Mouse (Mus musculus) lung, postnatal 14 days (tissue): Measurements from ENCODE around the gene Vmn2r85.
A peak's percentile ranks its signal among the peaks of the same experiment; 100 is the strongest.
"Not testable (repeated sequence)": the region's sequence is repeated elsewhere in the genome, so short reads cannot be mapped to it uniquely, and the experiment has no call there.

Experiments used
- DNase-seq: peaks from one replicate; pipeline ENCODE4 v3.0.0; 2021

Gene Vmn2r85

GRCm38 (mm10) chr10:130429603-130430002, at the start of gene Vmn2r85:
Gene Vmn2r85, minus strand, starts transcription at chr10:130429703.
- DNase-seq: not testable (repeated sequence)

GRCm38 (mm10) chr10:130470311-130470760, 40.8 kb upstream of the Vmn2r85 start:
- DNase-seq: peak; percentile 1

DNA sequence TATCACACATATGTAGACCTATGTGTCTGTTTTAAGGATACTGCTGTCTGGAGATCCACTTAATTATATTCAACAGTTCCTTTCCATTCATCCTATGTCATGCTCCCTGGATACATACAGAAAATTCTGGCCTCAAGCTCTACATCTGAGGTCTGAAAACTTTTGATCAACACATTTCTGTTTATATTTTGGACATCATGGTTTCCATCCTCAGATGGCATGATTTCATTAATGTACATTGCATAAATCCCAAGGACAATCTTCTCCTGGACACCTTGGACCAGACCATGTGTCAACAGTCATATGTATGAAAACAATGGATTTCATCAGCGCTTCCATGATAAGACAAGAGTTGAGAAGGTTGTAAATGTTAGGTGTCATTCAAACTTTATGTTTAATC, 26.4 kb upstream of the Vmn2r85 start, which contains the start of gene Vmn2r86:
TSS of gene Vmn2r86 (minus strand) at position 101 of the 400 bp plus-strand sequence.
- DNase-seq: not testable (repeated sequence)

DNA sequence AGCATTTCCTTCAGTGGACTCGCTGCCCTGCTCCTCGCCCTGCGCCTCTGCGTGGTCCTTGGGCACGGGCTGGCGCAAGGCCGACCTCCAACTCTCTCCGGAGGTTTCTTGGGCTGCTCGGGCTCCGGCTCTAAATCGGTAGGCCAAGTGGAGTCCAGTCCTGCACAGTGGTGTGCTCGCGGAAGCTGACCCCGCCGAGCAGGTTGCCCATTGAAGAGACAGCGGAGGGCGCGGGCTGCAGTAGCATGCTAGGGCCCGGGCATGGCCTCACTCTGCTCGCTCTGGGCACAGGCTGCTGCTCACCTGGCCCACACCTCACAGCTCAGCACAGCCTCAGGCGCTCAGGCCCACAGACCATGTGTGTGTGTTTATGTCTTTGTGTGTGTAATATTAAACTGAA, 15.3 kb upstream of the Vmn2r85 start:
- no peak for DNase-seq

DNA sequence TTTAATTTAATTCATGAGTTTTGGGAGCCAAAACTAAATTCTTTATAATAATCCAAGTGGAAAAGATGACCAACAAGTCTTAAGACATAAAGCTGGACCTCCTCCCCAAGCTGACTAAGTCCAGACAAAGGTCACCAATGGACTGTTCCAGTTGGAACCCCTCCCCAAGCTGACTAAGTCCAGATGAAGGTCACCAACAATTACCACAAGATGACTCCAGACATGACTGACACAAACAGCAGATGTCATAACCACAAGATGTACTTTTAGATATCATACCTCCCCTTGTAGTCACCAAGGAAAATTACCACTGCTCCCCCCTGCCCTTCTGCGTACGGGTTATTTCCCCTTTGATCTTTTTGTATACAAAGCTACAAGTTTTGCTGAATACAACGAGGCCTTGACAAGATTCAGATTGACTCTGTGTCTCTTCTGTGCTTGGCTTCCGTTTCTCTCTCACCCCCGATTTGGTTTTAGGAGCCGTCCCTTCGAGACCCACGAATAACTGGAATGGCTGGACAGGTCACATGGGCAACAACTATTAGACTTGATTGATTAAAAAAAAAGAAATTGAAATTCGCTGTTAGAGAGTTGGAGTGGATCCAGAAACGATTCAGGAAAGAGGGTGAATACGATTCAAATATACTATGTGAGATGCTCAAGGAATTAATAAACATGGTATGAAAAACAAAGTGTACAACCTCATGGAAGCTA, 4.8 kb upstream of the Vmn2r85 start:
- DNase-seq: not testable (repeated sequence)

DNA sequence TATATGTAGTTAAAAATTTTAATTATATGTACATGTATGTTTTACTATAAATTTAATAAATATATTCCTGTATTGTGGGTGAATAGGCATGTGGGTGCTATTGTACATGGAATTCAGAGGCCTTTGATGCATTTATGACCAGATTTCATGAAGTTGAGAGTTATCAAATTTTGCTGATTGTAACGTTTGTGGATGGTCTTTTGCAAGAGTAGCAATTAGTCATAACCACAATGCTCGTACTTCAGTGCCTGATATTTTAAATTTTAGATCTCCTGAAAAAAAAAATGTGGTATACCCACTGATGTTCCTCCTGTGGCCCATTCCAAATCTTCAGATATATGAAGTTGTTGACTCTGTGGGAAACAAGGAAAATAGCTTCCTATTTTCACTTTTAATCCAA, 7.1 kb downstream of the Vmn2r85 start:
- DNase-seq: not testable (repeated sequence)

- DNase-seq: no peak
Measured at GRCm38 (mm10) chr10:130420401-130420800, 9.1 kb downstream of the Vmn2r85 start.

- not testable (repeated sequence) for DNase-seq
Measured at GRCm38 (mm10) chr10:130419954-130420353, 9.5 kb downstream of the Vmn2r85 start.

- not testable (repeated sequence) for DNase-seq
Measured at GRCm38 (mm10) chr10:130416352-130416751, 13.2 kb downstream of the Vmn2r85 start.

DNA sequence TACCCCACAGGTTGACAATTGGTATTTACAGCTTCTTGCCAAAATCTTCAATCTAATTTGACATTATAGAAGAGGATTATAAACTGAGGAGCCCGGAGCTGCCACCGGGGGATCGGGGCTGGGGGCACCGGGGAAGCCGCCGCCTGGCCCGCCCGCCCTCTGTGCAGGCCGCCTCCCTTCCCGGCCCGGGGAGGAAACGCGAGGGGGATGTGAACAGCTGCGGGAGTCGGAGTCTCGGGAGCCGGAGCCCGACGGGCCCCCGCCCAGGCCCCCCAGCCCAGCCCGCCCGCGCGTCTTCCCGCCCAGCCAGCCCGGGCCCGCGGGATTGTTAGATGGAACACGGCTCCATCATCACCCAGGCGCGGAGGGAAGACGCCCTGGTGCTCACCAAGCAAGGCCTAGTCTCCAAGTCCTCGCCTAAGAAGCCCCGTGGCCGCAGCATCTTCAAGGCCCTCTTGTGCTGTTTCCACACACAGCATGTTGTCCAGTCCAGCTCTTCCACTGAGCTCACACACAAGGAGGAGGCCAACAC, 17.3 kb downstream of the Vmn2r85 start:
- DNase-seq: not testable (repeated sequence)

DNA sequence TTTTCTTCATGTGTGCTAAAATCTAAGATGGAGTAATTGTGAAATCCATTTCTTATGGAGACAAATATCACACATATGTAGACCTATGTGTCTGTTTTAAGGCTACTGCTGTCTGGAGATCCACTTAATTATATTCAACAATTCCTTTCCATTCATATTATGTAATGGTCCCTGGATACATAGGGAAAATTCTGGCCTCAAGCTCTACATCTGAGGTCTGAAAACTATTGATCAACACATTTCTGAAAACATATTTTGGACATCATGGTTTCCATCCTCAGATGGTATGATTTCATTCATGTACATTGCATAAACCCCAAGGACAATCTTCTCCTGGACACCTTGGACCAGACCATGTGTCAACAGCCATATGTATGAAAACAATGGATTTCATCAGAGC, 35.3 kb downstream of the Vmn2r85 start, which contains the start of gene Vmn2r84:
TSS of gene Vmn2r84 (minus strand) at position 101 of the 400 bp plus-strand sequence.
- DNase-seq: no peak

- no peak for DNase-seq
Measured at GRCm38 (mm10) chr10:130375145-130375544, 54.4 kb downstream of the Vmn2r85 start.

GRCm38 (mm10) chr10:130372491-130373173, 56.9 kb downstream of the Vmn2r85 start:
- no peak for DNase-seq

DNA sequence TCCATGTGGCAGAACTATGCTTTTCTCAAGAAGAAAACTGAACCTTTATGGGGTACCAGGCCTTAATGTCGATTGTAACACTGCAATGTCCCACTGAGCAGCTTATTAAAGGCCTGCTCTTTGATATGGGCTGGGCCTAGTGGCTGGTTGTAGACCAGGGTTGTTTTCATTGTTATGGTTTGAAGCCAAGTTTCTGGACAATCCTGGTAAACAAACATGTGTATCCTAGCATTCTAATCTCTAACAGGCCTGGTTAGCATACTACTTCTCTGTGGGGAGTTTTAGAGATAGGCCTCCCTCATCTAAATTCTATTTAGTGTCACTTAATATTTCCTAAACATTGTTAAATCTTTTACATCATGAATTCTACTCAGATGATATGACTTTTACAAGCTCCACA, 57.9 kb downstream of the Vmn2r85 start:
- no peak for DNase-seq

DNA sequence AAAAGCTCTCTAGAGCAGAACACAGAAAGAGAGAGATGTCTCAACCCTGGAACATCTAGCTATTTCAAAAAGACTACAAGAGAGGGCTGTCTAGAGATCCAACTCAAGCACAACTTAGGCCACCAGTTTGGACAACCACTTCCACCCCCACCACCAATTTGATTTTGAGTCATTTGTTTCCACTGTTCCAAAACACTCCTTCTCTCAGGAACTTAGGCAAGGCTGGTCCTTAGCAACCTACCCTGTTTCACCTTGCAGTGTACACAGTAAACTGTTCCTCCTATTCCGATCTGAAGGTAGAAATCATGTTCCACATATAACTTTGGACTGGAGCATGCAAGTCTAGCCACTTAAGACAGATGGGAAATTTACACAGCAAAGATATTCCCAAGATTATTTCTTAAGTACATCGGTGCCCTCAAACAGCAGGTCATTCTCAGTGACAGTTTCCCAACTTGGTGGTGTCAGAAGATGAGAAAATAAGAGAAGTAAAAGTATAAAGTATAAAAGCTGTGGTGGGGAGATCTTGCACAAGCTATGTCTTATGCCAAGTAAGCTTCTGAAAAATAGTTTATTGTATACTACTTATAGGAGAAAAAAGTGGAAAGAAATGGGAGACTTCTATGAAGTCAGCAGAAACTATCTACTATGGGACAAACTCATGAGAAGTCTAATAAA, 59.4 kb downstream of the Vmn2r85 start:
- no peak for DNase-seq

- DNase-seq: no peak
Measured at GRCm38 (mm10) chr10:130368384-130368783, 61.1 kb downstream of the Vmn2r85 start.

DNA sequence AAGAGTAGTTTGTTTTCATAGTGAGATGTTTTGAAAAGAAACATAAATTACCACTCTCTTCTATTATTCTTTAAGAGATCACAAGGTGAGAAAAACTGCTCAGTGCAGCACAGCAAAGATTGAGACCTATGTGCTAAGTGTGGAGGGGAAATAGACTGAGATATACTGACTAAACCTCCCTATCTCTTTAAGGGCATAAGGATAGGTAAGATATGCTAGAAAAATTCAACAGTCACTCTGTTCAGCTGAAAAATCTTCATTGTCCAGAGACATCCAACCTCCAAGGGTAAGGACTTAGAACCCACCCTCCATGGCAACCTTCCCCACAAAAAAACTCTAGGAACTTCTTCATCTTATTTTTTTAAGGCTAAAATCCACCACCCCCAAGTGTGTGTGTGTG, 64.7 kb downstream of the Vmn2r85 start:
- no peak for DNase-seq
